Mouse (Mus musculus) frontal cortex, adult (tissue): ENCODE data around the gene Zfp2.

Experiments used
- ATAC-seq: cut with Nextera tagmentation; 2 replicates; pipeline ENCODE4 v1.9.2; 2017; ENCODE audit warnings: mild to moderate bottlenecking, moderate library complexity, mixed read lengths; ENCODE audit not compliant: low TSS enrichment

The Zfp2 gene

DNA sequence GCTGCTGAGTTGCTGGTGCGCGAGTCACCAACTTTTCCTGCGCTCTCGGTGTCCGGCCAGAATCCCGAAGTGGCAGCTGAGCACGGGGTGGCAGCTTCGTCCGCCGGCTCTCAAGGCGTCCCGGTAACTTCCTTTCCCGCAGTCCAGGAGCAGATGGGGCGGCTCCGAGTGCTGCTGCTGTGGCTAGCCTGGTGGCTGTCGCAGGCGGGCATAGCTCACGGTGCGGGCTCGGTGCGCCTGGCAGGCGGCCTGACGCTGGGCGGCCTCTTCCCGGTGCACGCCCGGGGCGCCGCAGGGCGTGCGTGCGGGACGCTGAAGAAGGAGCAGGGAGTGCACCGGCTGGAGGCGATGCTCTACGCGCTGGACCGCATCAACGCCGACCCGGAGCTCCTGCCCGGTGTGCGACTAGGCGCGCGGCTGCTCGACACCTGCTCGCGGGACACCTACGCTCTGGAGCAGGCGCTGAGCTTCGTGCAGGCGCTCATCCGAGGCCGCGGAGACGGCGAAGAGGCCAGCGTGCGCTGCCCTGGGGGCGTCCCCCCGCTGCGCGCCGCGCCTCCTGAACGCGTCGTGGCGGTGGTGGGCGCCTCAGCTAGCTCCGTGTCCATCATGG is 64.9 kb downstream of the Zfp2 start:
- peak; percentile 69 for ATAC-seq

DNA sequence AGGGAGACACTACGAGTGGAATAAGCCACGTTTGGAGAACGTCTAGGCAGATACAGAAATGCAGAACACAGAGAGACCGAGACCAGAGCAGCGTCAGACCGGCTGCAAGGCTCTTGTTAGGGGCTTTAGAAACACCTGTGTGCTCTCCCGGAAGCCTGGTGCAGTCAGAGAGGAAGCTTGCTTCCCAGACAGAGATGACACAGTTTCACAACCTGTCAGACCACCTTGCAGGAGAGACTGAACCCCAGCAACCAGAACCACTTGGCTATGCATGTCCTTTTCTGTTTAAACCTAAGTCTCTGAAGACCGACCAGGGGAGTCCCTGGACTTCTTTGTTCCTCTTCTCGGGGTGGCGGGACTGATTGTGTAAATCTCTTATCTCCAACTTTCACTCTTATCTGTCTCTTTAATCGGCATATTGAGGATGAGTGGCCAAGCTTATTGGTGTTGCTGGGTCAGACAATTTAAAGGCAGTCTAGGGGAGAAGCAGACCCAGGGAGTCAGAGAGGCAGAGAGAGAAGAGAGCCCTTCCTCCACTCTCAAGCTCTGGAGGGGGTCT is 65.7 kb downstream of the Zfp2 start, which contains the start of gene Grm6:
Grm6 (plus strand) TSS at position 509 of the 559 bp plus-strand sequence.
- ATAC-seq: no peak

DNA sequence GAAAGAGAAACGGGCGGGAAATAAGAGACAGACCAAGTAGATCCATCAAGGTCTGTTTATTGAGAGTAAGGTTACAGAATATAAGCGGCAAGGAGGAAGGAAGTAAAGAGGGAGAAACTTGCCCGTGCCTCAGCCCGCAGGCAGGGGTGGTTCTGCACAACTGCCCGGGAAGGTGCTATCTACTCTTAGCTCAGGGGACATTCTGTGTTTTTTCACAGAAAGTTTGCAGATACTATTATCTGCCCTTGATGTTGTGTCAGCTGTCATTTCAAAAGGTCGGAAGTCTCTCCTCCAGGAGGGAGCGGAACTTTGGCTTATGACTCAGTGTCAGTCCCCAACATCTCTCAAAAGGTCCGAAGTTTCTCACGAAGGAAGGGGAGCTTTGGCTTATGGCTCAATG is 66.7 kb downstream of the Zfp2 start:
- ATAC-seq: no peak
